Mouse (Mus musculus): ENCODE measurements around the gene Cradd. TPM values are rescaled to one million over a fixed set of nuclear protein-coding genes. Genes with fewer than 3 reads are reported as not detected.

The Cradd gene
- total and polyA plus RNA-seq, 3 experiments, result 1.9 to 9.0 TPM; not detected in 1

- DNase-seq (ENCODE audit: low read depth, low spot score), result peak; percentile 85
- TF ChIP-seq TCF12 (IDR thresholded peaks at IDR 0.05; ENCODE audit: low read depth, low read length) (no peak), MYC (IDR thresholded peaks at IDR 0.05; ENCODE audit: low read depth, low read length) (peak; percentile 55; the same call in 1 of the 2 replicates), ZC3H11A (IDR thresholded peaks at IDR 0.05; ENCODE audit: low read depth, low read length) (no peak), EP300 (IDR thresholded peaks at IDR 0.05; ENCODE audit: low read depth in 1 of 2, low read length in 2 of 2) (0 out of 4 replicates have a peak, but pooled peaks of 1 of the 2 experiments have one; percentile 55), SMC3 (IDR thresholded peaks at IDR 0.05; ENCODE audit: low read depth, low read length) (peak; percentile 4; the same call in 1 of the 2 replicates), SIN3A (IDR thresholded peaks at IDR 0.05; ENCODE audit: low read length) (no peak), E2F4 (IDR thresholded peaks at IDR 0.05; ENCODE audit: borderline replicate concordance, low read depth, low read length) (no peak), TBP (IDR thresholded peaks at IDR 0.05; ENCODE audit: low read depth, low read length) (no peak)
- Histone ChIP-seq H3K27ac (ENCODE audit: control insufficient read depth, low read depth, low read length) (peak overlapping the region; percentile 20), H3K79me2 (ENCODE audit: control insufficient read depth, insufficient read depth, low read length, poor library complexity) (no peaks in the 10 kb centered on the region), H3K9ac (ENCODE audit: control insufficient read depth, low read depth, low read length, poor library complexity, severe bottlenecking) (peak overlapping the region; percentile 26), H3K4me1 (ENCODE audit: control insufficient read depth in 1 of 2, insufficient read depth in 2 of 2, low read length in 2 of 2) (peaks cover 0 to 15% of the 10 kb centered on the region in 2 experiments; a peak in 3 of 4 replicates), H3K36me3 (ENCODE audit: control insufficient read depth in 1 of 2, insufficient read depth in 2 of 2, low read length in 2 of 2) (peaks cover 0 to 15% of the 10 kb centered on the region in 2 experiments; a peak in 2 of 4 replicates), H3K27me3 (ENCODE audit: control insufficient read depth in 1 of 2, insufficient read depth in 2 of 2, low read length in 2 of 2) (no peaks in the 10 kb centered on the region), H3K9me3 (replicated peaks; ENCODE audit: insufficient read depth, low read length) (no peaks in the 10 kb centered on the region), H3K4me3 (ENCODE audit: control insufficient read depth in 1 of 2, insufficient read depth in 1 of 2, low read depth in 2 of 2, low read length in 2 of 2) (peak overlapping the region; percentile 18 to 44)
Measured at GRCm38 (mm10) chr10:95201514-95201913, 122.4 kb downstream of the Cradd start.

- no peaks in the 10 kb centered on the region for H3K9me3 ChIP-seq (replicated peaks; ENCODE audit: insufficient read depth, low read length)
- peaks cover 6 to 25% of the 10 kb centered on the region in 2 experiments for H3K4me1 ChIP-seq (ENCODE audit: control insufficient read depth in 1 of 2, insufficient read depth in 2 of 2, low read length in 2 of 2)
- no peak overlapping the region for H3K9ac ChIP-seq (ENCODE audit: control insufficient read depth, low read depth, low read length, poor library complexity, severe bottlenecking)
- DNase-seq (ENCODE audit: low read depth, low spot score), result no peak
- peaks cover 0 to 23% of the 10 kb centered on the region in 2 experiments; a peak in 2 of 4 replicates for H3K36me3 ChIP-seq (ENCODE audit: control insufficient read depth in 1 of 2, insufficient read depth in 2 of 2, low read length in 2 of 2)
- TF ChIP-seq NRF1 (IDR thresholded peaks at IDR 0.05; ENCODE audit: insufficient read depth, low read depth, low read length, poor library complexity, severe bottlenecking) (no peak), ZC3H11A (IDR thresholded peaks at IDR 0.05; ENCODE audit: low read depth, low read length) (no peak), EP300 (IDR thresholded peaks at IDR 0.05; ENCODE audit: low read depth in 1 of 2, low read length in 2 of 2) (no peak), ETS1 (IDR thresholded peaks at IDR 0.05; ENCODE audit: low read depth, low read length) (no peak), RCOR1 (IDR thresholded peaks at IDR 0.05; ENCODE audit: low read depth, low read length) (no peak), RAD21 (IDR thresholded peaks at IDR 0.05; ENCODE audit: low read depth, low read length) (no peak)
- no peaks in the 10 kb centered on the region for H3K27me3 ChIP-seq (ENCODE audit: control insufficient read depth in 1 of 2, insufficient read depth in 2 of 2, low read length in 2 of 2)
- no peak overlapping the region for H3K4me3 ChIP-seq (ENCODE audit: control insufficient read depth in 1 of 2, insufficient read depth in 1 of 2, low read depth in 2 of 2, low read length in 2 of 2)
- H3K27ac ChIP-seq (ENCODE audit: control insufficient read depth, low read depth, low read length), result no peak overlapping the region
- no peaks in the 10 kb centered on the region for H3K79me2 ChIP-seq (ENCODE audit: control insufficient read depth, insufficient read depth, low read length, poor library complexity)
Measured at GRCm38 (mm10) chr10:95200323-95200722, 123.6 kb downstream of the Cradd start.

GRCm38 (mm10) chr10:95199541-95200269 lies 124.2 kb downstream of the Cradd start:
- Histone ChIP-seq H3K36me3 (ENCODE audit: control insufficient read depth in 1 of 2, insufficient read depth in 2 of 2, low read length in 2 of 2) (peaks cover 0 to 27% of the 10 kb centered on the region in 2 experiments; a peak in 2 of 4 replicates), H3K27me3 (ENCODE audit: control insufficient read depth in 1 of 2, insufficient read depth in 2 of 2, low read length in 2 of 2) (no peaks in the 10 kb centered on the region), H3K27ac (ENCODE audit: control insufficient read depth, low read depth, low read length) (no peak overlapping the region), H3K9me3 (replicated peaks; ENCODE audit: insufficient read depth, low read length) (no peaks in the 10 kb centered on the region), H3K79me2 (ENCODE audit: control insufficient read depth, insufficient read depth, low read length, poor library complexity) (no peaks in the 10 kb centered on the region), H3K4me1 (ENCODE audit: control insufficient read depth in 1 of 2, insufficient read depth in 2 of 2, low read length in 2 of 2) (peaks cover 10 to 31% of the 10 kb centered on the region in 2 experiments), H3K4me3 (ENCODE audit: control insufficient read depth in 1 of 2, insufficient read depth in 1 of 2, low read depth in 2 of 2, low read length in 2 of 2) (no peak overlapping the region), H3K9ac (ENCODE audit: control insufficient read depth, low read depth, low read length, poor library complexity, severe bottlenecking) (no peak overlapping the region)
- DNase-seq (ENCODE audit: low read depth, low spot score), result no peak
- no peak for TF ChIP-seq GATA1 (IDR thresholded peaks at IDR 0.05; ENCODE audit: low read depth, low read length)
- TF ChIP-seq MAZ (IDR thresholded peaks at IDR 0.05; ENCODE audit: low read depth, low read length), result no peak
- TF ChIP-seq RCOR1 (IDR thresholded peaks at IDR 0.05; ENCODE audit: low read depth, low read length), result no peak
- TF ChIP-seq EP300 (IDR thresholded peaks at IDR 0.05; ENCODE audit: low read depth in 1 of 2, low read length in 2 of 2), result no peak
- TF ChIP-seq TAL1 (IDR thresholded peaks at IDR 0.05; ENCODE audit: low read length), result no peak
- no peak for TF ChIP-seq E2F4 (IDR thresholded peaks at IDR 0.05; ENCODE audit: borderline replicate concordance, low read depth, low read length)
- no peak for TF ChIP-seq HCFC1 (IDR thresholded peaks at IDR 0.05; ENCODE audit: low read depth, low read length)
- TF ChIP-seq MXI1 (IDR thresholded peaks at IDR 0.05; ENCODE audit: low read depth, low read length), result no peak
- no peak for TF ChIP-seq CTCF (IDR thresholded peaks at IDR 0.05 in 2 of 3, conservative IDR thresholded peaks at IDR 0.05 in 1 of 3; ENCODE audit: control insufficient read depth in 1 of 3, insufficient read depth in 1 of 3, low read depth in 2 of 3, low read length in 3 of 3, poor library complexity in 1 of 3, severe bottlenecking in 1 of 3)
- TF ChIP-seq GABPA (IDR thresholded peaks at IDR 0.05; ENCODE audit: low read depth, low read length), result no peak
- TF ChIP-seq BHLHE40 (IDR thresholded peaks at IDR 0.05; ENCODE audit: borderline replicate concordance, low read depth, low read length), result no peak
- no peak for TF ChIP-seq POLR2AphosphoS2 (IDR thresholded peaks at IDR 0.05; ENCODE audit: low read length)
